Mouse (Mus musculus): Measurements from ENCODE around the gene Gm815. TPM values are rescaled to one million over a fixed set of nuclear protein-coding genes. Genes with fewer than 3 reads are reported as not detected.

Gene Gm815
- polyA plus RNA-seq, 1 experiment from 2014 or later = not detected

- 80% methylated on average over 9 of the region's 9 CpGs for WGBS
- Histone ChIP-seq H3K27me3 (no peaks in the 10 kb centered on the region; the same call in 1 of the 2 replicates), H3K4me2 (replicated peaks) (no peak overlapping the region), H3K9me3 (replicated peaks) (no peaks in the 10 kb centered on the region), H3K4me1 (0 out of 2 replicates have a peak, but pooled peaks cover 4% of the 10 kb centered on the region), H3K27ac (no peak overlapping the region), H3K4me3 (no peak overlapping the region), H3K36me3 (no peaks in the 10 kb centered on the region), H3K9ac (no peak overlapping the region)
- no peak for ATAC-seq (ENCODE audit: low FRiP score)
Measured at GRCm38 (mm10) chr19:26888171-26888570, 2.5 kb downstream of the Gm815 start.

- Histone ChIP-seq H3K4me1 (0 out of 2 replicates have a peak, but pooled peaks cover 4% of the 10 kb centered on the region), H3K4me3 (no peak overlapping the region), H3K27me3 (no peaks in the 10 kb centered on the region), H3K36me3 (no peaks in the 10 kb centered on the region), H3K9ac (no peak overlapping the region), H3K4me2 (replicated peaks) (no peak overlapping the region), H3K27ac (no peak overlapping the region), H3K9me3 (replicated peaks) (no peaks in the 10 kb centered on the region)
- 90% methylated on average over 9 of the region's 9 CpGs for WGBS
- no peak for ATAC-seq (ENCODE audit: low FRiP score)
Measured at GRCm38 (mm10) chr19:26891306-26891964, 5.8 kb downstream of the Gm815 start.

- H3K36me3 ChIP-seq = no peaks in the 10 kb centered on the region
- no peak for ATAC-seq (ENCODE audit: low FRiP score)
- no peak overlapping the region for H3K4me2 ChIP-seq (replicated peaks)
- no peak overlapping the region for H3K27ac ChIP-seq
- H3K27me3 ChIP-seq = no peaks in the 10 kb centered on the region
- no peak overlapping the region for H3K4me3 ChIP-seq
- H3K4me1 ChIP-seq = 0 out of 2 replicates have a peak, but pooled peaks cover 4% of the 10 kb centered on the region
- 63% methylated on average over 5 of the region's 5 CpGs for WGBS
- no peak overlapping the region for H3K9ac ChIP-seq
- H3K9me3 ChIP-seq (replicated peaks) = no peaks in the 10 kb centered on the region
Measured at GRCm38 (mm10) chr19:26892861-26893260, 7.2 kb downstream of the Gm815 start.

GRCm38 (mm10) chr19:26902162-26902561, 16.5 kb downstream of the Gm815 start:
- H3K9me3 ChIP-seq (replicated peaks) = no peaks in the 10 kb centered on the region
- no peak overlapping the region for H3K4me3 ChIP-seq
- ATAC-seq (ENCODE audit: low FRiP score) = no peak
- H3K27me3 ChIP-seq = no peaks in the 10 kb centered on the region
- H3K36me3 ChIP-seq = no peaks in the 10 kb centered on the region
- H3K4me2 ChIP-seq (replicated peaks) = no peak overlapping the region
- no peaks in the 10 kb centered on the region for H3K4me1 ChIP-seq
- 56% methylated on average over 4 of the region's 4 CpGs for WGBS
- no peak overlapping the region for H3K9ac ChIP-seq
- H3K27ac ChIP-seq = no peak overlapping the region

GRCm38 (mm10) chr19:26914245-26914644, 28.6 kb downstream of the Gm815 start:
- H3K27me3 ChIP-seq = no peaks in the 10 kb centered on the region
- H3K27ac ChIP-seq = no peak overlapping the region
- H3K4me1 ChIP-seq = no peaks in the 10 kb centered on the region
- no peaks in the 10 kb centered on the region for H3K9me3 ChIP-seq (replicated peaks)
- no peaks in the 10 kb centered on the region for H3K36me3 ChIP-seq
- WGBS = 66% methylated on average over 1 of the region's 1 CpGs
- no peak overlapping the region for H3K9ac ChIP-seq
- no peak overlapping the region for H3K4me2 ChIP-seq (replicated peaks)
- no peak for ATAC-seq (ENCODE audit: low FRiP score)
- no peak overlapping the region for H3K4me3 ChIP-seq

- H3K36me3 ChIP-seq = no peaks in the 10 kb centered on the region
- no peak overlapping the region for H3K27ac ChIP-seq
- no peak overlapping the region for H3K4me3 ChIP-seq
- H3K4me1 ChIP-seq = no peaks in the 10 kb centered on the region
- H3K9me3 ChIP-seq (replicated peaks) = no peaks in the 10 kb centered on the region
- H3K9ac ChIP-seq = no peak overlapping the region
- WGBS = 76% methylated on average over 2 of the region's 2 CpGs
- H3K4me2 ChIP-seq (replicated peaks) = no peak overlapping the region
- ATAC-seq (ENCODE audit: low FRiP score) = no peak
- H3K27me3 ChIP-seq = no peaks in the 10 kb centered on the region
Measured at GRCm38 (mm10) chr19:26920816-26921215, 35.1 kb downstream of the Gm815 start.

- 51% methylated on average over 6 of the region's 6 CpGs for WGBS
- no peak overlapping the region for H3K4me3 ChIP-seq
- H3K36me3 ChIP-seq = no peaks in the 10 kb centered on the region
- H3K27me3 ChIP-seq = no peaks in the 10 kb centered on the region
- no peak overlapping the region for H3K27ac ChIP-seq
- H3K4me2 ChIP-seq (replicated peaks) = no peak overlapping the region
- H3K9me3 ChIP-seq (replicated peaks) = no peaks in the 10 kb centered on the region
- no peaks in the 10 kb centered on the region for H3K4me1 ChIP-seq
- ATAC-seq (ENCODE audit: low FRiP score) = no peak
- H3K9ac ChIP-seq = no peak overlapping the region
Measured at GRCm38 (mm10) chr19:26930295-26931283, 44.9 kb downstream of the Gm815 start.

GRCm38 (mm10) chr19:26934186-26934585, 48.5 kb downstream of the Gm815 start:
- 68% methylated on average over 2 of the region's 2 CpGs for WGBS
- ATAC-seq (ENCODE audit: low FRiP score) = no peak
- no peaks in the 10 kb centered on the region for H3K9me3 ChIP-seq (replicated peaks)
- no peak overlapping the region for H3K27ac ChIP-seq
- no peaks in the 10 kb centered on the region for H3K4me1 ChIP-seq
- no peaks in the 10 kb centered on the region for H3K36me3 ChIP-seq
- H3K9ac ChIP-seq = no peak overlapping the region
- H3K27me3 ChIP-seq = no peaks in the 10 kb centered on the region
- no peak overlapping the region for H3K4me2 ChIP-seq (replicated peaks)
- no peak overlapping the region for H3K4me3 ChIP-seq

Measured in hindbrain, embryonic 12.5 days (tissue).